Mouse (Mus musculus) bone marrow macrophage, adult 2 months (primary cell): ENCODE measurements around the gene Ppp5c. TPM values are rescaled to one million over a fixed set of nuclear protein-coding genes. Genes with fewer than 3 reads are reported as not detected.

ENCODE experiments used
- H3K27ac ChIP-seq: 2 replicates; pipeline ENCODE4 v1.5.1; 2012; ENCODE audit warnings: low read depth, low read length; ENCODE audit not compliant: insufficient read depth
- H3K4me1 ChIP-seq: 2 replicates; pipeline ENCODE4 v1.6.1; 2012; ENCODE audit warnings: low read length; ENCODE audit not compliant: control insufficient read depth, insufficient read depth
- H3K4me3 ChIP-seq: 2 replicates; pipeline ENCODE4 v1.5.1; 2012; ENCODE audit warnings: mild to moderate bottlenecking, low read length, moderate library complexity; ENCODE audit not compliant: insufficient read depth
- CTCF ChIP-seq: IDR thresholded peaks from 2 replicates; pipeline ENCODE4 v1.5.1; 2012; ENCODE audit warnings: low read depth, mild to moderate bottlenecking, low read length, moderate library complexity
- POLR2A ChIP-seq: IDR thresholded peaks from 2 replicates; pipeline ENCODE4 v1.6.1; 2012; ENCODE audit warnings: mild to moderate bottlenecking, low read depth, low read length, borderline replicate concordance
- polyA plus RNA-seq: library from polyadenylated mRNA; stranded (reverse); fragments of >200 nt; gene quantifications from 2 replicates; pipeline ENCODE4 v1.2.4, GENCODE M21; 2012; ENCODE audit not compliant: missing spikeins, insufficient read depth, insufficient read length

The Ppp5c gene
- polyA plus RNA-seq, 1 experiment, result 83.1 TPM

GRCm38 (mm10) chr7:16959539-16960187, 68.1 kb downstream of the Ppp5c start, which contains the start of gene Pnmal1:
Gene Pnmal1 (plus strand): TSS chr7:16959679.
- Histone ChIP-seq H3K4me3 (no peak within 1 kb of the TSS), H3K27ac (no peak within 1 kb of the TSS), H3K4me1 (no peaks in the 10 kb centered on the region)
- TF ChIP-seq POLR2A (no peak), CTCF (no peak)

GRCm38 (mm10) chr7:16956410-16957265, 71.1 kb downstream of the Ppp5c start:
- no peak overlapping the region for H3K4me3 ChIP-seq

GRCm38 (mm10) chr7:16955712-16956111, 72.0 kb downstream of the Ppp5c start:
- no peak overlapping the region for H3K27ac ChIP-seq
- TF ChIP-seq POLR2A, result no peak
- TF ChIP-seq CTCF, result no peak

More at GRCm38 (mm10) chr7:16956410-16957265, 71.1 kb downstream of the Ppp5c start:
- Histone ChIP-seq H3K4me1 (no peaks in the 10 kb centered on the region), H3K27ac (no peak overlapping the region)
- TF ChIP-seq CTCF (no peak), POLR2A (no peak)

More at GRCm38 (mm10) chr7:16955712-16956111, 72.0 kb downstream of the Ppp5c start:
- Histone ChIP-seq H3K4me3 (no peak overlapping the region), H3K4me1 (no peaks in the 10 kb centered on the region)

Other genes starting within 250 kb of the Ppp5c start
- 24.9 and 25.0 TPM in 2 replicates for gene Slc1a5, start 246.6 kb downstream of the Ppp5c start, polyA plus RNA-seq
- gene Strn4, start 212.0 kb downstream of the Ppp5c start, polyA plus RNA-seq, result 56.6 and 58.1 TPM in 2 replicates
- 21.9 and 25.1 TPM in 2 replicates for gene Fkrp, start 211.2 kb downstream of the Ppp5c start, polyA plus RNA-seq
- 9.8 and 11.2 TPM in 2 replicates for gene Prkd2, start 185.0 kb downstream of the Ppp5c start, polyA plus RNA-seq
- 1.2 and 1.3 TPM in 2 replicates for gene Dact3, start 152.6 kb downstream of the Ppp5c start, polyA plus RNA-seq
- not detected in 2 replicates for gene Gng8, start 136.1 kb downstream of the Ppp5c start, polyA plus RNA-seq
- 5.5 and 5.6 TPM in 2 replicates for gene Ptgir, start 121.4 kb downstream of the Ppp5c start, polyA plus RNA-seq
- gene Calm3, start 103.8 kb downstream of the Ppp5c start, polyA plus RNA-seq, result 373 and 387 TPM in 2 replicates
- gene Pnmal2, start 83.2 kb downstream of the Ppp5c start, polyA plus RNA-seq, result not detected in 2 replicates
- gene Pnmal1, start 68.2 kb downstream of the Ppp5c start, polyA plus RNA-seq, result not detected in 2 replicates
- 0.16 TPM in 1 of 2 replicates, not detected in the other for gene Gm42372, start 44.8 kb downstream of the Ppp5c start, polyA plus RNA-seq
- not detected in 2 replicates for gene Ccdc8, start 35.2 kb downstream of the Ppp5c start, polyA plus RNA-seq
- 0.27 TPM in 1 of 2 replicates, not detected in the other for gene Hif3a, start 34.5 kb upstream of the Ppp5c start, polyA plus RNA-seq
- gene Psg16, start 46.1 kb upstream of the Ppp5c start, polyA plus RNA-seq, result 0.12 TPM in 1 of 2 replicates, not detected in the other
- 0.24 TPM in 1 of 2 replicates, not detected in the other for gene Ceacam3, start 122.4 kb upstream of the Ppp5c start, polyA plus RNA-seq
- gene Psg29, start 175.6 kb upstream of the Ppp5c start, polyA plus RNA-seq, result not detected in 2 replicates